Mouse (Mus musculus) limb, embryonic 14.5 days (tissue): ENCODE data around the gene Gm13276. TPM values are rescaled to one million over a fixed set of nuclear protein-coding genes. Genes with fewer than 3 reads are reported as not detected.
"Not testable (repeated sequence)": the region's sequence is repeated elsewhere in the genome, so short reads cannot be mapped to it uniquely, and the experiment has no call there.

Experiments
- ATAC-seq: fragments of 200-750 bp; cut with Nextera tagmentation; 2 replicates; pipeline ENCODE4 v1.8.0; 2017; ENCODE audit warnings: low read depth, moderate number of reproducible peaks, moderate TSS enrichment; ENCODE audit not compliant: low FRiP score
- DNase-seq: peaks from one replicate; pipeline ENCODE4 v3.0.0-alpha.2; 2015; ENCODE audit warnings: low spot score
- H3K27ac ChIP-seq: fragments of 300-500 bp; sonication (generic); replicated peaks from 2 replicates; pipeline ENCODE4 v1.5.1; 2014; ENCODE audit warnings: low read depth, mild to moderate bottlenecking, low read length, moderate library complexity, mixed read lengths
- H3K27me3 ChIP-seq: fragments of 300-500 bp; sonication (generic); 2 replicates; pipeline ENCODE4 v1.6.1; 2014; ENCODE audit warnings: low read length, mixed read lengths; ENCODE audit not compliant: control insufficient read depth, insufficient read depth
- H3K36me3 ChIP-seq: fragments of 300-500 bp; sonication (generic); 2 replicates; pipeline ENCODE4 v1.6.1; 2014; ENCODE audit warnings: mild to moderate bottlenecking, low read length, moderate library complexity, mixed read lengths; ENCODE audit not compliant: control insufficient read depth, insufficient read depth
- H3K4me1 ChIP-seq: fragments of 300-500 bp; sonication (generic); 2 replicates; pipeline ENCODE4 v1.6.1; 2014; ENCODE audit warnings: antibody characterized with exemption, low read length, mixed read lengths; ENCODE audit not compliant: control insufficient read depth, insufficient read depth
- H3K4me2 ChIP-seq: fragments of 300-500 bp; sonication (generic); replicated peaks from 2 replicates; pipeline ENCODE4 v1.6.1; 2014; ENCODE audit warnings: low read depth, mild to moderate bottlenecking, low read length, moderate library complexity; ENCODE audit not compliant: severe bottlenecking
- H3K4me3 ChIP-seq: fragments of 300-500 bp; sonication (generic); replicated peaks from 2 replicates; pipeline ENCODE4 v1.5.1; 2014; ENCODE audit warnings: low read length
- H3K9ac ChIP-seq: fragments of 300-500 bp; sonication (generic); 2 replicates; pipeline ENCODE4 v1.6.1; 2014; ENCODE audit warnings: mild to moderate bottlenecking, low read depth, low read length, moderate library complexity; ENCODE audit not compliant: severe bottlenecking
- H3K9me3 ChIP-seq: fragments of 300-500 bp; sonication (generic); 2 replicates; pipeline ENCODE4 v1.6.1; 2016; ENCODE audit warnings: low read length; ENCODE audit not compliant: control insufficient read depth
- POLR2A ChIP-seq: fragments of 200-500 bp; IDR thresholded peaks from 2 replicates; pipeline ENCODE4 v1.8.0; 2012; ENCODE audit warnings: inconsistent platforms, mild to moderate bottlenecking, moderate library complexity, borderline replicate concordance; ENCODE audit not compliant: insufficient read depth, insufficient read length; ENCODE audit errors: extremely low read depth
- WGBS: fragments of 180-500 bp; shearing (Covaris S2); extraction: QIAGEN DNeasy Blood & Tissue Kit; methylation state at CpG from one replicate; pipeline ENCODE4 v1.1.7; 2014; 5-methylcytosine and 5-hydroxymethylcytosine counted together
- polyA plus RNA-seq, 2 experiments: library from polyadenylated mRNA; depleted of rRNA in 1 of 2; stranded (reverse) in 1 of 2; unstranded in 1 of 2; fragments of >200 nt; fragmentation: Nextera tagmentation in 1 of 2; extraction: Ambion mirVana in 1 of 2; gene quantifications; 2 replicates each; pipeline versions ENCODE4 v1.2.1 to v1.2.3; 2012 to 2014

The Gm13276 gene
- polyA plus RNA-seq, 2 experiments, result 0.14 TPM; not detected in 1

DNA sequence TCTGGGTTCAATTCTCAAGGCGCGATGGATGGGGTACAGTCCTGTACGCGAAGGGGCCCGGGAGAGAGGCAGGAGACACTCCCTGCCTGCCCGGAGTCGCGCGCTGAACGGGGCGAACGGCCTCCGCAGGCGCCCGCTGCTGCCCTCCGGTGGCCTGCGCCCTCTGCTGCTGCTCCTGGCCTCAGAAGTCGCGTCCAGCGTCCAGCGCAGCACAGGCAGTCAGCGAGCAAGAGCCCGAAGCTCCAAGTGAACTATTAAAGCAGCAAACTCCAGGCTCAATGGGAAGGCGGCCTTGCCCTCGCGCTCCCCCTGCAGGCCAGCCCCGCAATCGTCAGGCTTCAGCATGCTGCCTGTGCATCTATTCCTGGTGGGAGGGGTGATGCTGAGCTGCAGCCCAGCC, 25.1 kb upstream of the Gm13276 start:
- not testable (repeated sequence) for ATAC-seq, H3K9me3 ChIP-seq, H3K36me3 ChIP-seq, H3K9ac ChIP-seq, H3K27me3 ChIP-seq, H3K27ac ChIP-seq, H3K4me1 ChIP-seq
- Histone ChIP-seq H3K4me3 (peak overlapping the region; percentile 31), H3K4me2 (peak overlapping the region; percentile 37; the same call in 1 of the 2 replicates)
- WGBS, result 4% methylated on average over 12 of the region's 28 CpGs
- DNase-seq, result peak; percentile 68
- peak; percentile 57; the same call in 1 of the 2 replicates for TF ChIP-seq POLR2A

DNA sequence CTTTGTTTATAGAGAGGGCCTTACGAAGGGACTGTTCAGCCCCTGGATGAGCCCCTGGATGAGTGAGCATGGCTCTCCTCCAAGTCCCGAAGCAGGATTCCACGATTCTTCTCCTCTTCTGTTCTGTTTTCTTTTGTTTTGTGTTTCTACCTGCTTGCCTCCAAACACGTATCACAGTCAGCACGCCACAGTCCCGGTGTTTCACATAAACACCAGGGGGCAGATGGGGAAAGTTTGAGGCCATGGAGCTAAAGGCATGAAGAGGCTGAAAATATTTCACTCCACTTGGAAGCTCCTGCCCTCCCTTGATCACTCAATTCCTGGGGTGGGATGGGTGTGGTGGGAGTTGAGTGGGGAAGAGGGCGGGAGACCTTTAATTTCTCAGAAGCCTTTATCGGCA, 23.7 kb upstream of the Gm13276 start:
- not testable (repeated sequence) for H3K4me1 ChIP-seq, ATAC-seq, H3K9me3 ChIP-seq, H3K9ac ChIP-seq, H3K27me3 ChIP-seq, H3K4me2 ChIP-seq, H3K27ac ChIP-seq, DNase-seq, H3K4me3 ChIP-seq, H3K36me3 ChIP-seq
- 62% methylated on average over 6 of the region's 8 CpGs for WGBS

DNA sequence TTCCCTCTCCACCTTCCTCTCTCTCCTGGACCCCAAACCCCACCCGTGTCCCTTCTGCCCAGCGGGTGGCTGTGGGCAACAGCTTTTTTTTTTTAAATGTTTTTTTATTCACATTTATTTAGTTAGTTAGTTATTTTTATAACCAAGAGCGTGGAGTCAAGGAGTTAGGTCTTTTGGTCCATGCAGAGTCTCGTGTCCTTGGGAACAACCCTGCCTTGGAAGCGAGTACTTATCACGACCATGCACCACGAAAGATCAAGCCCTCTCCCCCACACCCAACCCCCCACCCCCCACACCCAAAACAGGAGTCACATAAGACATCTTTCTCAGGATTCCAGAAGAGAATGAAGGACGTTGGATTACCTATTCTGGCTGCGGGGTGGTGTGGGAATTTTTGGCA, 23.2 kb upstream of the Gm13276 start:
- not testable (repeated sequence) for H3K4me1 ChIP-seq, H3K27me3 ChIP-seq, H3K27ac ChIP-seq, H3K36me3 ChIP-seq, H3K4me2 ChIP-seq, DNase-seq, H3K9ac ChIP-seq, ATAC-seq, H3K4me3 ChIP-seq, H3K9me3 ChIP-seq
- 75% methylated on average over 8 of the region's 9 CpGs for WGBS

DNA sequence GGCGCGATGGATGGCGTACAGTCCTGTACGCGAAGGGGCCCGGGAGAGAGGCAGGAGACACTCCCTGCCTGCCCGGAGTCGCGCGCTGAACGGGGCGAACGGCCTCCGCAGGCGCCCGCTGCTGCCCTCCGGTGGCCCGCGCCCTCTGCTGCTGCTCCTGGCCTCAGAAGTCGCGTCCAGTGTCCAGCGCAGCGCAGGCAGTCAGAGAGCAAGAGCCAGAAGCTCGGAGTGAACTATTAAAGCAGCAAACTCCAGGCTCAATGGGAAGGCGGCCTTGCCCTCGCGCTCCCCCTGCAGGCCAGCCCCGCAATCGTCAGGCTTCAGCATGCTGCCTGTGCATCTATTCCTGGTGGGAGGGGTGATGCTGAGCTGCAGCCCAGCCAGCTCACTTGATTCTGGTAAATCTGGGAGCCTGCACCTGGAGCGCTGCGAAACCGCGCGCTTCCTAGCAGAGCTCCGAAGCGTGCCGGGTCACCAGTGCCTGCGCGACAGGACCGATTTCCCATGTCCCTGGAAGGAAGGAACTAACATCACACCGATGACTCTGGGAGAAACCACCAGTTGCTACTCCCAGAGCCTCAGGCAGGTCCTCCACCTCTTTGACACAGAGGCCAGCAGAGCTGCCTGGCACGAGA, 22.0 kb upstream of the Gm13276 start:
- not testable (repeated sequence) for H3K9me3 ChIP-seq, H3K4me1 ChIP-seq, H3K36me3 ChIP-seq, ATAC-seq, H3K27me3 ChIP-seq, H3K27ac ChIP-seq
- peak overlapping the region; percentile 33 for H3K4me3 ChIP-seq
- peak; percentile 59 for DNase-seq
- 7% methylated on average over 19 of the region's 42 CpGs for WGBS
- peak overlapping the region; percentile 39 for H3K4me2 ChIP-seq
- 0 out of 2 replicates have a peak, but pooled peaks have one; percentile 32 for TF ChIP-seq POLR2A
- peak overlapping the region; percentile 28; the same call in 1 of the 2 replicates for H3K9ac ChIP-seq

DNA sequence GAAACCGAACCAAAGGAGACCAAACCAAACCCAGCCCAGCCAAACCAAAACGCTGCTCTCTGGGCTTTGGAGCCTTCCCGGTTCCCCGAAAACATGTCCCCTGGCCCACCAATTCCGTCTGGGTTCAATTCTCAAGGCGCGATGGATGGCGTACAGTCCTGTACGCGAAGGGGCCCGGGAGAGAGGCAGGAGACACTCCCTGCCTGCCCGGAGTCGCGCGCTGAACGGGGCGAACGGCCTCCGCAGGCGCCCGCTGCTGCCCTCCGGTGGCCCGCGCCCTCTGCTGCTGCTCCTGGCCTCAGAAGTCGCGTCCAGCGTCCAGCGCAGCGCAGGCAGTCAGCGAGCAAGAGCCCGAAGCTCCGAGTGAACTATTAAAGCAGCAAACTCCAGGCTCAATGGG, 12.0 kb upstream of the Gm13276 start, which contains the start of gene Gm13290:
Gene Gm13290 (plus strand): TSS at position 301 of the 400 bp plus-strand sequence.
- WGBS, result no CpG with 5 or more reads among the region's 32 CpGs

DNA sequence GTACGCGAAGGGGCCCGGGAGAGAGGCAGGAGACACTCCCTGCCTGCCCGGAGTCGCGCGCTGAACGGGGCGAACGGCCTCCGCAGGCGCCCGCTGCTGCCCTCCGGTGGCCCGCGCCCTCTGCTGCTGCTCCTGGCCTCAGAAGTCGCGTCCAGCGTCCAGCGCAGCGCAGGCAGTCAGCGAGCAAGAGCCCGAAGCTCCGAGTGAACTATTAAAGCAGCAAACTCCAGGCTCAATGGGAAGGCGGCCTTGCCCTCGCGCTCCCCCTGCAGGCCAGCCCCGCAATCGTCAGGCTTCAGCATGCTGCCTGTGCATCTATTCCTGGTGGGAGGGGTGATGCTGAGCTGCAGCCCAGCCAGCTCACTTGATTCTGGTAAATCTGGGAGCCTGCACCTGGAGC, 8.9 kb upstream of the Gm13276 start, which contains the start of gene Gm13289:
Gene Gm13289 (plus strand): TSS at position 301 of the 400 bp plus-strand sequence.
- DNase-seq, H3K27me3 ChIP-seq, H3K27ac ChIP-seq, H3K9me3 ChIP-seq, H3K36me3 ChIP-seq, H3K9ac ChIP-seq, ATAC-seq, H3K4me1 ChIP-seq, H3K4me3 ChIP-seq, H3K4me2 ChIP-seq: not testable (repeated sequence)
- no CpG with 5 or more reads among the region's 29 CpGs for WGBS

More for the DNA sequence above, 12.0 kb upstream of the Gm13276 start, which contains the start of gene Gm13290:
- not testable (repeated sequence) for H3K4me1 ChIP-seq, DNase-seq, H3K9me3 ChIP-seq, H3K36me3 ChIP-seq, H3K9ac ChIP-seq, H3K4me3 ChIP-seq, ATAC-seq, H3K4me2 ChIP-seq, H3K27me3 ChIP-seq, H3K27ac ChIP-seq

DNA sequence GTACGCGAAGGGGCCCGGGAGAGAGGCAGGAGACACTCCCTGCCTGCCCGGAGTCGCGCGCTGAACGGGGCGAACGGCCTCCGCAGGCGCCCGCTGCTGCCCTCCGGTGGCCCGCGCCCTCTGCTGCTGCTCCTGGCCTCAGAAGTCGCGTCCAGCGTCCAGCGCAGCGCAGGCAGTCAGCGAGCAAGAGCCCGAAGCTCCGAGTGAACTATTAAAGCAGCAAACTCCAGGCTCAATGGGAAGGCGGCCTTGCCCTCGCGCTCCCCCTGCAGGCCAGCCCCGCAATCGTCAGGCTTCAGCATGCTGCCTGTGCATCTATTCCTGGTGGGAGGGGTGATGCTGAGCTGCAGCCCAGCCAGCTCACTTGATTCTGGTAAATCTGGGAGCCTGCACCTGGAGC, 6.0 kb upstream of the Gm13276 start, which contains the start of gene Gm13272:
Gene Gm13272 (plus strand): TSS at position 301 of the 400 bp plus-strand sequence.
- H3K27ac ChIP-seq, H3K9me3 ChIP-seq, ATAC-seq, H3K9ac ChIP-seq, H3K27me3 ChIP-seq, H3K4me2 ChIP-seq, DNase-seq, H3K36me3 ChIP-seq, H3K4me1 ChIP-seq, H3K4me3 ChIP-seq: not testable (repeated sequence)
- no CpG with 5 or more reads among the region's 29 CpGs for WGBS

DNA sequence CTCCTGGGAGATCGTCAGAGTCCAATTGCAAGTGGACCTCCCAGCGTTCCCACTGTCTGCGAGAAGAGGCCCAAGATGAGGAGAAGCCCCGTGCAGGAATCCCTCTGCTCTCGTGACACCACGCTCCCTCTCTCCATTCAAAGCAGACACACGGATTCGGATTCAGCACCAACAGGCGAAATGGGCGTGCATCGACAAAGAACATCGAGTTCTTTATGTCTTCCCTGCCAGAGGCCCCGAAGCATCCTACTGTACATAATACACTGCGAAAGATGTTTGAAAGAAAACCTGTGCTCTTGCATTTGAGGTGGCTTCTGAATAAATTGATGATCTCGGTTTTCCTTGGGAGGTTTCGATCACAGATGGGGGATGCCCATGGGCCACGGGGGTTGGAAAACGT, 5.2 kb upstream of the Gm13276 start:
- not testable (repeated sequence) for H3K9me3 ChIP-seq, ATAC-seq, H3K4me3 ChIP-seq, H3K27ac ChIP-seq, H3K4me1 ChIP-seq, H3K9ac ChIP-seq, DNase-seq, H3K27me3 ChIP-seq, H3K36me3 ChIP-seq, H3K4me2 ChIP-seq
- WGBS, result 45% methylated on average over 10 of the region's 18 CpGs
